Mouse (Mus musculus) limb, embryonic 14.5 days (tissue): ENCODE measurements at regions not wholly inside any gene's neighbourhood (a gene's known extent, or its start where the extent isn't known, plus 50 kb on each side); places are given as distances from the start of the nearest gene placed in this dataset.
A peak's percentile ranks its signal among the peaks of the same experiment; 100 is the strongest.

Experiments used
- ATAC-seq: fragments of 200-750 bp; cut with Nextera tagmentation; 2 replicates; pipeline ENCODE4 v1.8.0; 2017; ENCODE audit warnings: low read depth, moderate number of reproducible peaks, moderate TSS enrichment; ENCODE audit not compliant: low FRiP score
- DNase-seq: peaks from one replicate; pipeline ENCODE4 v3.0.0-alpha.2; 2015; ENCODE audit warnings: low spot score
- H3K27ac ChIP-seq: fragments of 300-500 bp; sonication (generic); replicated peaks from 2 replicates; pipeline ENCODE4 v1.5.1; 2014; ENCODE audit warnings: low read depth, mild to moderate bottlenecking, low read length, moderate library complexity, mixed read lengths
- H3K27me3 ChIP-seq: fragments of 300-500 bp; sonication (generic); 2 replicates; pipeline ENCODE4 v1.6.1; 2014; ENCODE audit warnings: low read length, mixed read lengths; ENCODE audit not compliant: control insufficient read depth, insufficient read depth
- H3K36me3 ChIP-seq: fragments of 300-500 bp; sonication (generic); 2 replicates; pipeline ENCODE4 v1.6.1; 2014; ENCODE audit warnings: mild to moderate bottlenecking, low read length, moderate library complexity, mixed read lengths; ENCODE audit not compliant: control insufficient read depth, insufficient read depth
- H3K4me1 ChIP-seq: fragments of 300-500 bp; sonication (generic); 2 replicates; pipeline ENCODE4 v1.6.1; 2014; ENCODE audit warnings: antibody characterized with exemption, low read length, mixed read lengths; ENCODE audit not compliant: control insufficient read depth, insufficient read depth
- H3K4me2 ChIP-seq: fragments of 300-500 bp; sonication (generic); replicated peaks from 2 replicates; pipeline ENCODE4 v1.6.1; 2014; ENCODE audit warnings: low read depth, mild to moderate bottlenecking, low read length, moderate library complexity; ENCODE audit not compliant: severe bottlenecking
- H3K4me3 ChIP-seq: fragments of 300-500 bp; sonication (generic); replicated peaks from 2 replicates; pipeline ENCODE4 v1.5.1; 2014; ENCODE audit warnings: low read length
- H3K9ac ChIP-seq: fragments of 300-500 bp; sonication (generic); 2 replicates; pipeline ENCODE4 v1.6.1; 2014; ENCODE audit warnings: mild to moderate bottlenecking, low read depth, low read length, moderate library complexity; ENCODE audit not compliant: severe bottlenecking
- H3K9me3 ChIP-seq: fragments of 300-500 bp; sonication (generic); 2 replicates; pipeline ENCODE4 v1.6.1; 2016; ENCODE audit warnings: low read length; ENCODE audit not compliant: control insufficient read depth
- POLR2A ChIP-seq: fragments of 200-500 bp; IDR thresholded peaks from 2 replicates; pipeline ENCODE4 v1.8.0; 2012; ENCODE audit warnings: inconsistent platforms, mild to moderate bottlenecking, moderate library complexity, borderline replicate concordance; ENCODE audit not compliant: insufficient read depth, insufficient read length; ENCODE audit errors: extremely low read depth
- WGBS: fragments of 180-500 bp; shearing (Covaris S2); extraction: QIAGEN DNeasy Blood & Tissue Kit; methylation state at CpG from one replicate; pipeline ENCODE4 v1.1.7; 2014; 5-methylcytosine and 5-hydroxymethylcytosine counted together

- peaks cover 4% of the 10 kb centered on the region for H3K4me1 ChIP-seq
- WGBS = 86% methylated on average over 5 of the region's 5 CpGs
- TF ChIP-seq POLR2A = no peak
- no peak overlapping the region for H3K27ac ChIP-seq
- no peak overlapping the region for H3K4me3 ChIP-seq
- peaks cover 36% of the 10 kb centered on the region for H3K27me3 ChIP-seq
- no peaks in the 10 kb centered on the region for H3K36me3 ChIP-seq
- DNase-seq (no peak), ATAC-seq (no peak)
- H3K9ac ChIP-seq = no peak overlapping the region
- no peak overlapping the region for H3K4me2 ChIP-seq
- H3K9me3 ChIP-seq = peaks cover 4% of the 10 kb centered on the region; the same call in 1 of the 2 replicates
Measured at GRCm38 (mm10) chr8:92459291-92459690, 101.9 kb downstream of the Irx5 start.

GRCm38 (mm10) chr8:92460129-92460953 is 102.9 kb downstream of the Irx5 start:
- Histone ChIP-seq H3K4me3 (peak overlapping the region; percentile 58), H3K36me3 (no peaks in the 10 kb centered on the region), H3K4me1 (peaks cover 4% of the 10 kb centered on the region), H3K27me3 (peaks cover 36% of the 10 kb centered on the region), H3K9me3 (peaks cover 6% of the 10 kb centered on the region; the same call in 1 of the 2 replicates), H3K4me2 (peak overlapping the region; percentile 97), H3K27ac (no peak overlapping the region), H3K9ac (peak overlapping the region; percentile 63)
- WGBS = under 1% methylated on average over 93 of the region's 93 CpGs
- TF ChIP-seq POLR2A = no peak
- DNase-seq (peak; percentile 35), ATAC-seq (peak; percentile 55; the same call in 1 of the 2 replicates)

- Histone ChIP-seq H3K4me3 (no peak overlapping the region), H3K36me3 (no peaks in the 10 kb centered on the region), H3K9ac (no peak overlapping the region), H3K27me3 (no peaks in the 10 kb centered on the region), H3K27ac (no peak overlapping the region), H3K4me2 (no peak overlapping the region), H3K4me1 (no peaks in the 10 kb centered on the region), H3K9me3 (peaks cover under 1% of the 10 kb centered on the region; the same call in 1 of the 2 replicates)
- TF ChIP-seq POLR2A = no peak
- ATAC-seq (no peak), DNase-seq (no peak)
- WGBS = 33% methylated on average over 19 of the region's 19 CpGs
Measured at GRCm38 (mm10) chr8:92469141-92470000, 111.9 kb downstream of the Irx5 start.

- TF ChIP-seq POLR2A = no peak
Measured at GRCm38 (mm10) chr8:92472257-92472656, 114.8 kb downstream of the Irx5 start.

GRCm38 (mm10) chr8:92472817-92473216 is 115.4 kb downstream of the Irx5 start:
- no peak overlapping the region for H3K4me2 ChIP-seq
- ATAC-seq (no peak), DNase-seq (no peak)
- TF ChIP-seq POLR2A = no peak
- no peaks in the 10 kb centered on the region for H3K36me3 ChIP-seq
- no peak overlapping the region for H3K4me3 ChIP-seq
- H3K9me3 ChIP-seq = no peaks in the 10 kb centered on the region
- H3K9ac ChIP-seq = no peak overlapping the region
- H3K4me1 ChIP-seq = no peaks in the 10 kb centered on the region
- WGBS = 63% methylated on average over 3 of the region's 3 CpGs
- no peaks in the 10 kb centered on the region for H3K27me3 ChIP-seq
- H3K27ac ChIP-seq = no peak overlapping the region

More at GRCm38 (mm10) chr8:92472257-92472656, 114.8 kb downstream of the Irx5 start:
- no peak for DNase-seq
- Histone ChIP-seq H3K4me1 (no peaks in the 10 kb centered on the region), H3K36me3 (no peaks in the 10 kb centered on the region), H3K9me3 (no peaks in the 10 kb centered on the region), H3K27me3 (no peaks in the 10 kb centered on the region), H3K4me3 (no peak overlapping the region), H3K27ac (no peak overlapping the region), H3K9ac (no peak overlapping the region), H3K4me2 (no peak overlapping the region)
- WGBS = 69% methylated on average over 7 of the region's 7 CpGs
- no peak for ATAC-seq
